ENCODE assay signal across 27 mouse cellular contexts in the genomic region with DNA sequence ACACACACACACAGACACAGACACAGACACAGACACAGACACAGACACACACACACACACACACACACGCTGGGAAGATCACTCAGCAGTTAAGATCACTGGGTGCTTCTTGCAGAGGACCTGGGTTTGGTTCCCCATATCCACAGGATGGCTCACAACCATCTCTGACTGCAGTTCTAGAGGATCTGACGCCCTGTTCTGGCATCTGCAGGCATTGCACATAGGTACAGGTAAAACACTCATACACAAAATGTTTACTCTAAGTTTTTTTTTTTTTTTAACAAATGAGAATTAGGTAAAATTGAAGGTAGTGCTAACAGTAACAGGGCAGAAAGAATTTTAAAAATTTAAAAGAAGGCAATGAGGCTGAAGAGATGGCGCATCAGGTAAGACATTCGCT.
DNase-seq lines count a peak whose midpoint lies in the region; ATAC-seq and TF ChIP-seq lines count a peak whose summit lies in the region.
"Had no signal": no experiment of that assay in that cellular context is flagged by ENCODE, and none has a peak within 500 bp of the region (broad histone marks: within the 10 kb centered on the region; RNA-seq: fewer than 3 reads in every experiment).

No protein-coding gene starts in this region.

- no peak overlapping the region for H3K4me2 ChIP-seq in stomach, postnatal 0 days (replicated peaks; ENCODE audit: low read depth)
- H3K4me2 ChIP-seq: embryonic facial prominence, embryonic 12.5 days; embryonic facial prominence, embryonic 15.5 days; forebrain, embryonic 12.5 days; forebrain, embryonic 15.5 days; heart, embryonic 12.5 days; heart, embryonic 15.5 days; hindbrain, embryonic 14.5 days had no signal

- H3K79me2 ChIP-seq in heart, adult 2 months (replicated peaks; ENCODE audit: control insufficient read depth, insufficient read depth, low read length), result no peaks in the 10 kb centered on the region

- TF ChIP-seq EP300 in heart, adult 2 months (IDR thresholded peaks at IDR 0.05; ENCODE audit: insufficient read depth, low read depth, low read length), result no peak
- no peak for TF ChIP-seq EP300 in stomach, postnatal 0 days (optimal IDR thresholded peaks at IDR 0.05)

- peak; percentile 27; the same call in 1 of the 2 replicates for TF ChIP-seq CTCF in heart, adult 2 months (IDR thresholded peaks at IDR 0.05)
- TF ChIP-seq CTCF in stomach, postnatal 0 days (IDR thresholded peaks at IDR 0.05; ENCODE audit: low read depth), result no peak

- no peaks in the 10 kb centered on the region for H3K4me1 ChIP-seq in heart, adult 2 months (ENCODE audit: control insufficient read depth, insufficient read depth, low read length)
- no peaks in the 10 kb centered on the region for H3K4me1 ChIP-seq in stomach, postnatal 0 days (replicated peaks; ENCODE audit: control insufficient read depth, insufficient read depth)
- H3K4me1 ChIP-seq: forebrain, embryonic 12.5 days; heart, embryonic 12.5 days had no signal

- no peak for ATAC-seq in megakaryocyte-erythroid progenitor cell, adult 5-6 weeks (replicated peaks; ENCODE audit: low FRiP score, low TSS enrichment, poor library complexity, severe bottlenecking)
- no peak for ATAC-seq in stomach, postnatal 0 days (ENCODE audit: low FRiP score, low TSS enrichment)
- ATAC-seq: forebrain, embryonic 15.5 days; hindbrain, postnatal 0 days; intestine, postnatal 0 days had no signal

- intact Hi-C loops in heart, adult 2 months (cut with DNase I), result loop anchor here (5.0 kb wide), 1 partner anchor 56 kb away; no protein-coding TSS in a partner anchor
- intact Hi-C loops in heart, postnatal 25 days (cut with DNase I), result loop anchor here (10.0 kb wide), 1 partner anchor 151 kb away; no protein-coding TSS in a partner anchor

- WGBS in heart, adult 2 months, result 93% methylated on average over 4 of the region's 4 CpGs
- whole genome bisulfite sequencing in stomach, postnatal 0 days, result 89% methylated on average over 4 of the region's 4 CpGs

- H3K27me3 ChIP-seq in heart, adult 2 months (ENCODE audit: control insufficient read depth, insufficient read depth, low read length), result no peaks in the 10 kb centered on the region
- no peaks in the 10 kb centered on the region for H3K27me3 ChIP-seq in stomach, postnatal 0 days (ENCODE audit: control insufficient read depth, insufficient read depth, low read length)
- H3K27me3 ChIP-seq: CH12.LX; embryonic facial prominence, embryonic 12.5 days; embryonic facial prominence, embryonic 15.5 days; forebrain, embryonic 12.5 days; forebrain, embryonic 15.5 days; heart, embryonic 12.5 days; heart, embryonic 15.5 days had no signal

- H3K4me3 ChIP-seq in heart, adult 2 months, result no peak overlapping the region
- no peak overlapping the region for H3K4me3 ChIP-seq in stomach, postnatal 0 days (ENCODE audit: low read depth, low read length)
- H3K4me3 ChIP-seq: embryonic facial prominence, embryonic 12.5 days; embryonic facial prominence, embryonic 15.5 days; erythroblast, embryonic 14.5 days; forebrain, embryonic 12.5 days; forebrain, embryonic 15.5 days; heart, embryonic 12.5 days; heart, embryonic 15.5 days had no signal

- no peak for TF ChIP-seq POLR2A in heart, adult 2 months (IDR thresholded peaks at IDR 0.05; ENCODE audit: insufficient read depth, low read depth, low read length)

- no peak overlapping the region for H3K27ac ChIP-seq in heart, adult 2 months
- no peak overlapping the region for H3K27ac ChIP-seq in stomach, postnatal 0 days (replicated peaks)
- H3K27ac ChIP-seq: embryonic facial prominence, embryonic 12.5 days; embryonic facial prominence, embryonic 15.5 days; forebrain, embryonic 12.5 days; forebrain, embryonic 15.5 days; heart, embryonic 15.5 days; hindbrain, embryonic 14.5 days; hindbrain, postnatal 0 days had no signal

- no peak for DNase-seq in heart, adult 2 months
- no peak for DNase-seq in heart, postnatal 25 days (ENCODE audit: low spot score)
- peak; percentile 12 for DNase-seq in thymus, postnatal 4 days
- DNase-seq in thymus, postnatal 0 days (ENCODE audit: low spot score), result no peak
- peak; percentile 76 for DNase-seq in R1 (ENCODE audit: low read depth, low spot score)
- peak; percentile 6 for DNase-seq in induced T-regulatory cell, adult 2 months (ENCODE audit: low read depth)
- no peak for DNase-seq in stomach, postnatal 0 days (ENCODE audit: low spot score)
- DNase-seq: adrenal gland, postnatal 14 days; B cell, adult 2 months; cerebellum, adult 11 months; cerebellum, adult 2 months; cerebellum, adult 9-11 months; cerebellum, postnatal 25 days; gastrocnemius, postnatal 14 days; heart, postnatal 4 days had no signal

- no peaks in the 10 kb centered on the region for H3K36me3 ChIP-seq in heart, adult 2 months (ENCODE audit: control insufficient read depth, insufficient read depth, low read length)
- no peaks in the 10 kb centered on the region for H3K36me3 ChIP-seq in stomach, postnatal 0 days (ENCODE audit: control insufficient read depth, insufficient read depth, low read length)
- H3K36me3 ChIP-seq: embryonic facial prominence, embryonic 12.5 days; embryonic facial prominence, embryonic 15.5 days; forebrain, embryonic 12.5 days; forebrain, embryonic 15.5 days; heart, embryonic 12.5 days; heart, embryonic 15.5 days had no signal

- no peaks in the 10 kb centered on the region; the same call in 1 of the 2 replicates for H3K9me3 ChIP-seq in stomach, postnatal 0 days (ENCODE audit: control insufficient read depth, low read length)
- H3K9me3 ChIP-seq: embryonic facial prominence, embryonic 12.5 days; forebrain, embryonic 12.5 days; forebrain, embryonic 15.5 days; heart, embryonic 15.5 days had no signal

- H3K9ac ChIP-seq in heart, adult 2 months (ENCODE audit: low read depth, low read length), result no peak overlapping the region
- H3K9ac ChIP-seq in stomach, postnatal 0 days (ENCODE audit: low read length), result no peak overlapping the region
- H3K9ac ChIP-seq: embryonic facial prominence, embryonic 12.5 days; embryonic facial prominence, embryonic 15.5 days; forebrain, embryonic 12.5 days; forebrain, embryonic 15.5 days; heart, embryonic 12.5 days; heart, embryonic 15.5 days; hindbrain, embryonic 14.5 days had no signal

Comparison
In these comparisons a context has a peak if more than half of its experiments do, and no peak if none do; other contexts are left out.
1. DNase-seq: peak in thymus, postnatal 4 days (single experiment), R1 (single experiment) and induced T-regulatory cell, adult 2 months (single experiment); none in heart, adult 2 months (0 of 2), heart, postnatal 25 days (single experiment), thymus, postnatal 0 days (single experiment) and stomach, postnatal 0 days (single experiment).